Mouse (Mus musculus): ENCODE results near the gene Icam4. TPM values are rescaled to one million over a fixed set of nuclear protein-coding genes. Genes with fewer than 3 reads are reported as not detected.
"Not testable (repeated sequence)": the region's sequence is repeated elsewhere in the genome, so short reads cannot be mapped to it uniquely, and the experiment has no call there.

Icam4 gene
- total RNA-seq, 1 experiment from 2014 or later = 7.9 TPM

DNA sequence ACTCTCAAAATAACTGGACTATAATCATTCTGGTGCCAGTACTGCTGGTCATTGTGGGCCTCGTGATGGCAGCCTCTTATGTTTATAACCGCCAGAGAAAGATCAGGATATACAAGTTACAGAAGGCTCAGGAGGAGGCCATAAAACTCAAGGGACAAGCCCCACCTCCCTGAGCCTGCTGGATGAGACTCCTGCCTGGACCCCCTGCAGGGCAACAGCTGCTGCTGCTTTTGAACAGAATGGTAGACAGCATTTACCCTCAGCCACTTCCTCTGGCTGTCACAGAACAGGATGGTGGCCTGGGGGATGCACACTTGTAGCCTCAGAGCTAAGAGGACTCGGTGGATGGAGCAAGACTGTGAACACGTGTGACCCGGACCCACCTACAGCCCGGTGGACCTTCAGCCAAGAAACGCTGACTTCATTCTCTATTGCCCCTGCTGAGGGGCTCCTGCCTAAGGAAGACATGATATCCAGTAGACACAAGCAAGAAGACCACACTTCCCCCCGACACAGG, 1.3 kb upstream of the Icam4 start:
- ATAC-seq (replicated peaks in 1 of 2; ENCODE audit: insufficient read depth in 1 of 2, low FRiP score in 2 of 2, low TSS enrichment in 1 of 2, low read depth in 1 of 2, poor library complexity in 2 of 2, severe bottlenecking in 2 of 2) = no peak

- no peak for ATAC-seq (replicated peaks in 1 of 2; ENCODE audit: insufficient read depth in 1 of 2, low FRiP score in 2 of 2, low TSS enrichment in 1 of 2, low read depth in 1 of 2, poor library complexity in 2 of 2, severe bottlenecking in 2 of 2)
Measured at GRCm38 (mm10) chr9:21028560-21029110, 538 bp upstream of the Icam4 start.

DNA sequence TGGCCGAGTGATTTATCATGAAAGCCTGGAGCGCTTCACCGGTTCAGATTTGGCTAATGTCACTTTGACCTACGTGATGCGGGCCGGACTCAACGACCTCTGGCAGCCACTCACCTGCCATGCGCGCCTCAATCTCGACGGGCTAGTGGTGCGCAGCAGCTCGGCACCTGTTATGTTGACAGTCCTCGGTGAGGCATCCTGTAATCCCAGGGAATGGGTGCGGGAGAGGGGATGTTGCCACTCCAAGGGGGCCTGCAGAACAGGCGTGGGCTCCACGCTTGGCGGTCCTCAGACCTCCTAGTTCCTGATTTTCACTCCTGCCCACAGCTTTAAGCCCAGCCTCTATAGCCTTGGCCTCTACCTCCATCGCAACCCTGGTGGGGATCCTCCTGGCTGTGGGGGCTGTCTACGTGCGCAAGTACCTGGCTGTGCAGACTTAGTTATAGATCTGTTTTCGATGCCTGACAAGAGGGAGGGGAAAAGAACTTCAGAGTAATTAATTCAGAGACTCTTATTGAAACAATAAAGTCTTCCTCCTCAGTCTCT, 955 bp downstream of the Icam4 start:
- 0 out of 4 replicates have a peak, but pooled peaks of 1 of the 2 experiments have one; percentile 18 for ATAC-seq (replicated peaks in 1 of 2; ENCODE audit: insufficient read depth in 1 of 2, low FRiP score in 2 of 2, low TSS enrichment in 1 of 2, low read depth in 1 of 2, poor library complexity in 2 of 2, severe bottlenecking in 2 of 2)

DNA sequence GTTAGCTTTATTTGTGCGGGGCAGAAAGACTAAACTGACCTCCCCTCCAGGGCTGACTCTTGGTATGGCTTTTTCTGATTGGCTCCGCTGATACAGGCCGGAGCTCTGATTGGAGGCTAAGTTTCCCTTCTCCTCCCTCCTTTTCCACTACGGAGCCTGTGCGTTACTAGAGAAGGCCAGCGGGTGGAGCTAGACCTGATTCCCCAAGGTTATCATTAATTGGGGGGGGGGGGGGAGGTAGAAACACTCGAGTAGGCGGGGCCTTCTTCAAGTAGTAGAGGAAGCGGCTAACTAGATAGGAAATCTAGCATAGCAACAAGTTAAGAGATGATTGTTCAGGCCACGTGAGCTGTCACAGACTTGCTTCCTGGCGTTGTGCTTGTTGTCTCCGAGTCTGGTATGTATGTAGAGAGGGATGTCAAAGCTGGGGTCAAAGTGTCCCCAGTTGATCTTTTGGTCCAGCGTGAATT, 1.6 kb downstream of the Icam4 start:
- peak; percentile 68 to 72 for ATAC-seq (replicated peaks in 1 of 2; ENCODE audit: insufficient read depth in 1 of 2, low FRiP score in 2 of 2, low TSS enrichment in 1 of 2, low read depth in 1 of 2, poor library complexity in 2 of 2, severe bottlenecking in 2 of 2)

GRCm38 (mm10) chr9:21031251-21031895, 2.2 kb downstream of the Icam4 start:
- peak; percentile 18 to 31; a peak in 3 of 4 replicates for ATAC-seq (replicated peaks in 1 of 2; ENCODE audit: insufficient read depth in 1 of 2, low FRiP score in 2 of 2, low TSS enrichment in 1 of 2, low read depth in 1 of 2, poor library complexity in 2 of 2, severe bottlenecking in 2 of 2)

DNA sequence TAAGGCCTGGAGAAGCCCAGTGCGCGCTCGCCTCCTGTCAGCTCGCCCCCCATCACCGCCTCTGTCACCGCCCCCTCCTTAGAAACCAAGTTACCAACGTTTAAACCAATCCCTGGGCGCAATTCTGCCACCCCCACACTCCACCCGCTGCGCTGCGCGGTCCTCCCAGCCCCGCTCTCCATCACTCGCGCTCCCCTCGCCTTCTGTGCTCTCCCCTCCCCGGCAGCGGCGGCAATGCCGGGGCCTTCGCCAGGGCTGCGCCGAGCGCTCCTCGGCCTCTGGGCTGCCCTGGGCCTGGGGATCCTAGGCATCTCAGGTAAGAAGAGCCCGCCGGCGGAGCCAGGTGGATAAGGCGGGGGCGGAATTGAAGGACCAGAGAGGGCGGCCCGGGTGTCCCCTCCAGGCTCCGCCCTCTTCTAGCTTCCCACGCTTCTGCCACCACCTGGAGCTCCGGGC, 2.8 kb downstream of the Icam4 start, which contains the start of gene Icam5:
Icam5 (plus strand) TSS at position 178 of the 456 bp plus-strand sequence.
- no peak for ATAC-seq (replicated peaks in 1 of 2; ENCODE audit: insufficient read depth in 1 of 2, low FRiP score in 2 of 2, low TSS enrichment in 1 of 2, low read depth in 1 of 2, poor library complexity in 2 of 2, severe bottlenecking in 2 of 2)

- ATAC-seq (replicated peaks in 1 of 2; ENCODE audit: insufficient read depth in 1 of 2, low FRiP score in 2 of 2, low TSS enrichment in 1 of 2, low read depth in 1 of 2, poor library complexity in 2 of 2, severe bottlenecking in 2 of 2) = no peak
Measured at GRCm38 (mm10) chr9:21032491-21032890, 3.3 kb downstream of the Icam4 start.

DNA sequence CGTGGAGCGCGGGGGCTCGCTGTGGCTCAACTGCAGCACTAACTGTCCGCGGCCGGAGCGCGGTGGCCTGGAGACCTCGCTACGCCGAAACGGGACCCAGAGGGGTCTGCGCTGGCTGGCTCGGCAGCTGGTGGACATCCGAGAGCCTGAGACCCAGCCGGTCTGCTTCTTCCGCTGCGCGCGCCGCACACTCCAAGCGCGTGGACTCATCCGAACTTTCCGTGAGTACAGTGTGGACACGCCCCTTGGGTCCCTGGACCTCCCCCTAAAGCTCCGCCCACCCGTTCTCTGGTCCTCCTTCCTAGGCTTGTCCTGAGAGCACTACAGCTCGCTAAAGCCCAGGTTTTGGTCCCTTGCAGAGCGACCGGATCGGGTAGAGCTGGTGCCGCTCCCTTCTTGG, 4.0 kb downstream of the Icam4 start:
- peak; percentile 30 to 40; a peak in 3 of 4 replicates for ATAC-seq (replicated peaks in 1 of 2; ENCODE audit: insufficient read depth in 1 of 2, low FRiP score in 2 of 2, low TSS enrichment in 1 of 2, low read depth in 1 of 2, poor library complexity in 2 of 2, severe bottlenecking in 2 of 2)

- ATAC-seq (replicated peaks in 1 of 2; ENCODE audit: insufficient read depth in 1 of 2, low FRiP score in 2 of 2, low TSS enrichment in 1 of 2, low read depth in 1 of 2, poor library complexity in 2 of 2, severe bottlenecking in 2 of 2) = no peak
Measured at GRCm38 (mm10) chr9:21034481-21035085, 5.4 kb downstream of the Icam4 start.

GRCm38 (mm10) chr9:21035586-21035985, 6.4 kb downstream of the Icam4 start:
- no peak for ATAC-seq (replicated peaks in 1 of 2; ENCODE audit: insufficient read depth in 1 of 2, low FRiP score in 2 of 2, low TSS enrichment in 1 of 2, low read depth in 1 of 2, poor library complexity in 2 of 2, severe bottlenecking in 2 of 2)

GRCm38 (mm10) chr9:21036161-21036560, 7.0 kb downstream of the Icam4 start:
- ATAC-seq (replicated peaks in 1 of 2; ENCODE audit: insufficient read depth in 1 of 2, low FRiP score in 2 of 2, low TSS enrichment in 1 of 2, low read depth in 1 of 2, poor library complexity in 2 of 2, severe bottlenecking in 2 of 2) = no peak

DNA sequence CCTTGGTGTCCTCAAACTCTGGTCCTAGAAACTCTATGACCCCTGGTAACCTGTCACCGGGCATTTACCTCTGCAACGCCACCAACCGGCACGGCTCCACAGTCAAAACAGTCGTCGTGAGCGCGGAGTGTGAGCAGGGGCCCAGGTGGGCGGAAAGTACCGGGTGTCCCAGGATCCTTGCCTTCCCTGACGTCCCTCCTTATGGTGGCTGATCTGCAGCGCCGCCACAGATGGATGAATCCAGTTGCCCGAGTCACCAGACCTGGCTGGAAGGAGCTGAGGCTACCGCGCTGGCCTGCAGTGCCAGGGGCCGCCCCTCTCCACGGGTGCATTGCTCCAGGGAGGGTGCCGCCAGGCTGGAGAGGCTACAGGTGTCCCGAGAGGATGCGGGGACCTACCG, 7.5 kb downstream of the Icam4 start:
- no peak for ATAC-seq (replicated peaks in 1 of 2; ENCODE audit: insufficient read depth in 1 of 2, low FRiP score in 2 of 2, low TSS enrichment in 1 of 2, low read depth in 1 of 2, poor library complexity in 2 of 2, severe bottlenecking in 2 of 2)

GRCm38 (mm10) chr9:21037481-21037891, 8.3 kb downstream of the Icam4 start:
- no peak for ATAC-seq (replicated peaks in 1 of 2; ENCODE audit: insufficient read depth in 1 of 2, low FRiP score in 2 of 2, low TSS enrichment in 1 of 2, low read depth in 1 of 2, poor library complexity in 2 of 2, severe bottlenecking in 2 of 2)

DNA sequence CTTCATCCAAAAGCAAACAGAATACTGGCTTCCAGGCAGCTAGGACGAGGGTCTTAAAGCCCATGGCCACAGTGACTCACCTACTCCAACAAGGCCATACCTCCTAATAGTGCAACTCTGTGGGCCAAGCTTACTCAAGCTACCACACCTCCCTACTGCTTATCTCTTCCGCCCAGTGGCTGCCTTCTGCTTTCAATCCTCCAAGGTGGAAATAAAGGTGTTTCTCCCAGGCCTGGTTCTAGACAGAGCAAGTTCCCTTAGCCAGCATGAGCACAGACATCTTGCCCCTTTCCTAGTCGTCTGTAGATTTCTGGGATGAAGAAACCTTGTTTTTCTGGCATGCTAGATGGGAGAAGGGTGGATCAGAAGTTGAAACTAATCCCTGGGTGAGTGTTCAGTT, 10.6 kb downstream of the Icam4 start:
- ATAC-seq (replicated peaks in 1 of 2; ENCODE audit: insufficient read depth in 1 of 2, low FRiP score in 2 of 2, low TSS enrichment in 1 of 2, low read depth in 1 of 2, poor library complexity in 2 of 2, severe bottlenecking in 2 of 2) = no peak

GRCm38 (mm10) chr9:21041308-21041707, 12.1 kb downstream of the Icam4 start:
- ATAC-seq (replicated peaks in 1 of 2; ENCODE audit: insufficient read depth in 1 of 2, low FRiP score in 2 of 2, low TSS enrichment in 1 of 2, low read depth in 1 of 2, poor library complexity in 2 of 2, severe bottlenecking in 2 of 2) = no peak

DNA sequence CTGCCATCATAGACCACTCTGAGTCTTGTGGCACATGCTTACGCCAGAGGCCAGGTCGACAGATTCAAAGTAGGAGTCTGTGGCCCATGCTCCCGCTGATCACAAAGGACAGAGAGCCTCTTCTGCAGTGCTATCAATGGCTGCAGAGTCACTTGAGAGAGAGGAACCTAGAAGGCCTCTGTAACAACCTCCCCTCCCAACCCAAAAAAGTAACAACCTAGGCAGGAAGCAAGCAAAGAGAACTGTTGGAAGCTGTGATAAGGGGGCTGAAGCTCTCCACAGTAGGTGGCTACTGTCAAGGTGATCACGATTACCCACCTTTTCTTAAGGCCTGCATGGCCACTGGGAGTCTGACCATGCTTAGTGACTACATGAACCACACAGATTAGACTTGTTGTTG, 14.4 kb downstream of the Icam4 start:
- ATAC-seq (replicated peaks in 1 of 2; ENCODE audit: insufficient read depth in 1 of 2, low FRiP score in 2 of 2, low TSS enrichment in 1 of 2, low read depth in 1 of 2, poor library complexity in 2 of 2, severe bottlenecking in 2 of 2) = no peak

DNA sequence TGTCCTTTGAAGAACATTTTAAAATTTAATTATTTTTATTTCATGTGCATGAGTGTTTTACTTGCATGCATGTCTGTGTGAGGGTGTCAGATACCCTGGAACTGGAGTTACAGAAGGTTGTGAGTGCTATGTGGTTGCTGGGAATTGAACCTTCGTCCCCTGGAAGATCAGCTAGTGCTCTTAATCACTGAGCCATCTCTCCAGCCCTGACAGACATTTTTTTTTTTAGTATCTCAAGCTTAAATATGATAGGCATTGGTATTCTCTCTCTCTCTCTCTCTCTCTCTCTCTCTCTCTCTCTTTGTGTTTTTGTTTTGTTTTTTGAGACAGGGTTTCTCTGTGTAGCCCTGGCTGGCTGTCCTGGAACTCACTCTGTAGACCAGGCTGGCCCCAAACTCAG, 15.6 kb downstream of the Icam4 start:
- not testable (repeated sequence) for ATAC-seq (replicated peaks in 1 of 2; ENCODE audit: insufficient read depth in 1 of 2, low FRiP score in 2 of 2, low TSS enrichment in 1 of 2, low read depth in 1 of 2, poor library complexity in 2 of 2, severe bottlenecking in 2 of 2)

DNA sequence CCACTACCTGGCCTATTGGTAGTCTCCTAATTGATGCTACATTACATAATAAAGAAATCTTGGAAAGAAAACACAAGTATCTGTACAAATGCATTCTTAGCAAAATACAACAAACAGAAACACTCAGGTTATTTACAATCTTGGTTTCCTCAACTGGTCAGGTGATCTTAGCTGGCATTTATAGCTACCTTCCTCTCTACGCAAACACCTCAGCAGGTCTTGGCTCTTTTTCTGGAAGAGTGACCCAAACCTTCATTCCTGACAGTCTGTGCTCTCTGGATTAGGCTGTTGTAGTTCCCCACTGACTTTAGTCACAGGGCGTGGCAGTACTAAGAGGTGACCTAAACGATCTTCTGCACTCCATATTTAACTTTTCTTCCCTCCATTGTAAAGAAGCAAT, 16.1 kb downstream of the Icam4 start:
- no peak for ATAC-seq (replicated peaks in 1 of 2; ENCODE audit: insufficient read depth in 1 of 2, low FRiP score in 2 of 2, low TSS enrichment in 1 of 2, low read depth in 1 of 2, poor library complexity in 2 of 2, severe bottlenecking in 2 of 2)
